Mouse (Mus musculus) cerebellum, adult 2 months (tissue): Measurements from ENCODE around the gene Ddx54.

Source experiments
- CTCF ChIP-seq: fragments of 200-500 bp; IDR thresholded peaks from 2 replicates; pipeline ENCODE4 v1.5.1; 2011; ENCODE audit warnings: low read depth, mild to moderate bottlenecking, control low read depth, low read length, moderate library complexity, borderline replicate concordance; ENCODE audit not compliant: insufficient read depth
- POLR2A ChIP-seq: fragments of 200-500 bp; IDR thresholded peaks from 2 replicates; pipeline ENCODE4 v1.6.1; 2011; ENCODE audit warnings: low read length, control low read depth, borderline replicate concordance; ENCODE audit not compliant: insufficient read depth

- TF ChIP-seq CTCF = no peak
- TF ChIP-seq POLR2A = no peak
These were observed 32.5 kb upstream of the Ddx54 start for GRCm38 (mm10) chr5:120579898-120580626.
